Mouse (Mus musculus) heart, adult 11 months (tissue): ENCODE measurements around the gene 1810046K07Rik.
A peak's percentile ranks its signal among the peaks of the same experiment; 100 is the strongest.

Source experiments
- DNase-seq: peaks from one replicate; pipeline ENCODE4 v3.0.0; 2022

The 1810046K07Rik gene

DNA sequence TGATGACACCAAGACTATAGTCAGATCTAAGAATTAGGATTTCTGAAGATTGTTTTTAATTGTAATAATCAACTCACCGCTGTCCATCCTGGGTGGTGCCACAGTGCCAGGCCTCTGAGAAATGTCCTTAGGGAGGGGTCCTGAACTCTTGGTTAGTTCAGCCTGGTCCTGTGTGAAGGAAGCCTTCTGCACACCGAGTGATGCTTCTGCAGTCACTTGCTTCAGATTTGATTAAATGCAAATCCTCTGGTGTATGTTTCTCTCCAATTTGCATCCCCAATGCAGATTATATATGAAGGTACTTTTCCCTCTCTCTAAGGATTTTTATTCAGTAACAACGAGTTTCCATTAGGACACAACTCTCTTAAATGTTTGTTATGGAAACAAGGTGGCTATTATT is at the start of gene 1810046K07Rik:
TSS of gene 1810046K07Rik (minus strand) at position 187 of the 400 bp plus-strand sequence.
- no peak for DNase-seq

DNA sequence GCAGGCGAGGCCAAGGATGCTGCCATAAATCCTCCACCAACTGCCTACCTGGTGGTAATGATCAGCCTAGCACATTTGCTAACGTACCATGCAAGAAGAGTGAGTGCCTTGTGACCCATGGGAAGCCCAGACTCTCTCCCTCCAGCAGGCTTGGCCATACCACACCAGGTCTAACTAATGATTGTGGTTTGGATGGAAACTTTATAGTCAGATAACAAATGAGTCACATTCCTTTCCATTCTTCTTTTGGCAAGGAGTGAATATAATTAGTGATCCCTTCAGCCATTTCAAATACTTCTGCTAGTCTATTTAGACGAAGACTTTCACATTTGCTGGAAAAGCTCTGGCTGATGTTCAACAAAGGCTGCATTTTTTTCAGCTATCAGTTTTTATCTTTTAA is 40.8 kb upstream of the 1810046K07Rik start:
- no peak for DNase-seq

DNA sequence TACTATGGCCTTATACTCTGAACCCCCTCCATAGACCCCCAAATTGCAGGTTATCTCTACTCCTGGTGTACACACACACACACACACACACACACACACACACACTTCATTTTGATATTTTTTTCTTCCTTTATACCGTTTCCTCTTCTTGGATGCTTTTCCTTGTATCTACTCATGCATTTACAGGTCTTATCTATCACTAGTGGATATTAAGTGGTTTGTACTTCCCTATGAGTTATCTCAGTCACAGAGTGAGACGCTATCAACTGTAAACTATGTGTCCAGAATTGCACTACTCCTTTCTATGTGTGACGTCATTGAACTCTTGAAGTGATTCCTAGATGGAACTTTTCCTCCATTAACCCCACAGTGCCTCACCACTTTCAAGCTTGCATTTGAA is 38.4 kb upstream of the 1810046K07Rik start:
- no peak for DNase-seq

DNA sequence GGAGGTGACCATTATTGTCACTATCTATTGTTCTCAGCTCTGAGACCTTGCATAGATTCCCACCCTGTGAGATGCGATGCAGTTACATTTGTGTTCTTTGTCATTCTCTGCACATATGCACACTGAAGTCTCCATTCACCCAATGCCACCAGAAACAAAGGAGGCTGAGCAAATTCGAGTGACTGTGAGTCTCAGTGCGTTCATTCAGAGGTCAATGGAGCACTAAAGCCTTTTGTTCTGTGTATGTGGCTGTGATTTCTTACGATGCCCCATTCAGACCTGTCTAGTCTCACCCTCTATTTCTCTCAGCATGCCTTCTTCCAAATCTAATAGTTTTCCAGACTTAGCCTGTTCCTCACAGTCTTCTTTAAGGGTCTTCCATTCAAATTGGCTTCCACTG is 35.3 kb upstream of the 1810046K07Rik start:
- no peak for DNase-seq

DNA sequence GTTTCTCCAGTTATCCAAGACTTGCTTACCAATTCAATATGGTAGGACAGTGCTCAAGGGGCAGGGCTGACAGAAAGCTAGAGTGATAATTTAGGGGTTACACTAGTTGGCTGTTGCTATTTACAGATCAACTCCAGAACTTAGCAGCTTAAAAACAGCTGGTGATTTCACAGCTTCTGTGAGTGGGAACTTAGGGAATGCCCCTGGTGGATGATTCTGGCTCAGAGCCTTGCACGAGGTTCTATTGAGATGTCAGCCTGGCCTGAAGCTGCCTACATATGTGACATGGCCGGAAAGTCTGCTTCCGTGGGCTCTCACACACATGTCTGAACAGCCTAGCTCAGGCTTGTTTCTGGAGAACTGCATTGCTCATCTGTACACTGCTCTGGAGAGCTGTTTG is 24.8 kb upstream of the 1810046K07Rik start:
- DNase-seq: no peak

DNA sequence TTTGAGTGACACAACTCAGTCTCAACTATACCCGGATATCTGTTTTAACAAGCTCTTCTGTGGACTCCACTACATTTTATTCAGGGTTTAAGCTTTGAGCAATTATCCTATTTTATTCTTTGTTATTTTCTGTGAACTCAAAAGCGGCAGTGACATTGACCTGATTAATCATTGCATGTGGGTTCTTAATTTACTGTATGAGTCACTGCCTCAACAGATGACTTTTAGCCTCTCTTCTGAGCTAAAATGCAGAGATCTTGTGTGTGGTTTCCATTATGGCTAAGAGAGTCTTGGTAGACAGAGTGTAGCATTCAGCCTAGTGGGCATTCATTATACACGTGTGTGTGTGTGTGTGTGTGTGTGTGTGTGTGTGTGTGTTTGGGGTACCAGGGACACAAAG is 24.2 kb upstream of the 1810046K07Rik start:
- no peak for DNase-seq

DNA sequence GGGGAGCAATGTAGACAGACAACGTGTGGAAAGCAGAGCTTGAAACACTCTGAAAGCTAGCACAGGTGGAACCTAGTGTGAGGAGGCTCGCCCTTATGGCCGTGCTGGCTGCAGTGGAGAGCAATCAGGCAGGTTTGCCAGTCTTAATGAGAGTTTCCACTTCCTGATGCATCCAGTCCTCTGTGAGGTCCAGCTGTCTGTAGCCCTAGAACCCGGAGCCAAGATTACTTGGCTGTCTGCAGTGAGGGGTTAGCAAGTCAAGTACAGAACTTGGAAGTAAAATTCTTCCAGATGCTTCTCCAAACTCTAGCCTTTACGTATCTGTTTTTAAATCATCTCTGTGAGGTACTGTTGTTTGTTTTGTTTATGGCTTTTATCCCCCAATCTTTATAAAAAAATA is 20.7 kb upstream of the 1810046K07Rik start:
- DNase-seq: no peak

DNA sequence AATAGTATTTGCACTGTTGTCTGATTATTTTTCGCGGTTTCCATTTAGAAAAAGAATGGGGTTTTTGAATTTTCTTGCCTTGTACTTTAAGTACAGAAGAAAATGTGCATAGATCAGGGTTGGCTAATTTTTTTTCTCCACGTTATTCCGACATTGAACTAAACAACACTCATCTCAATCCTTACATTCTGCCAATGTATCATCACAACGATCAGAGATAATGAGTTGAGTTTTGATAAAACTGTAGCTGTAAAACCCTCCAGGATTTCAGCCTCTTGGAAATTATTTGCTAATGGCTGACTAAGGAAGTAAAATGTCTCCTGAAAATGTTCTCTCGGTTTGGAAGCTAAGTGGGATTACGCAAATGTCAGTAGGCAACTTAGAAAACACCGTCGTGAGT is 17.1 kb upstream of the 1810046K07Rik start:
- DNase-seq: no peak

DNA sequence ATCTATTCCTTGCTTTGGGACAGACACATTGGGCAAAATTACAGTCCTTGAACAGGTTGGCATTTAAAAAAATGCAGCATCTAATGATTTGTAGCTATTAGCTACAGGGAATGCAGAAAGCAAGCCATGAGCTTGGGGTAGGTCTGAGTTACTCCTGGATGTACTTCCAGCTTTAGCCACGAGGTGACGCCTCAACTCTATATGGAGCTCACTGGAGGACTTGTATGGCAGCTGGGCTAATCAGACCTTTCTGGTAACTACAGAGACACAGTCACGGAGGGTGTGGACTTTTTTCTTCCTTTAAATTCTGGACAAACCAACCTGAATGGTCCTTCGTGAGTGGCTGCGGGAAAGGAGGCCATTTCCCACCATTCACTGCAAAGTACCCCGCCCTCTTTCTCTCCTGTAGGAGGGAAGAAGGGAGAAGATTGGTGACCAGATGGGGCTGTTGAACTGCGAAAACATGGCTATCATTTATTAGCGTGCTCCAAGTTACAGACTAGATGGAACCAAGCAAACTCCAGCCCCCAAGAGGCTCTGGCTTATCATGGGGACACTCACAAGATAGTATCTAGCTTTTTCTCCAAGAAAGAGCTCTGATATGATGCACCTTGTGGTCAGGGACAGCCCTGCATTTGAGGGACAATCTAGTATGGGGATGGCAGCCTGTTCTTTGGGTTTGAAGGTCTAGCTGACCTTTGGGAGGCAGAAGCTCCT is 6.7 kb upstream of the 1810046K07Rik start:
- DNase-seq: peak; percentile 94

DNA sequence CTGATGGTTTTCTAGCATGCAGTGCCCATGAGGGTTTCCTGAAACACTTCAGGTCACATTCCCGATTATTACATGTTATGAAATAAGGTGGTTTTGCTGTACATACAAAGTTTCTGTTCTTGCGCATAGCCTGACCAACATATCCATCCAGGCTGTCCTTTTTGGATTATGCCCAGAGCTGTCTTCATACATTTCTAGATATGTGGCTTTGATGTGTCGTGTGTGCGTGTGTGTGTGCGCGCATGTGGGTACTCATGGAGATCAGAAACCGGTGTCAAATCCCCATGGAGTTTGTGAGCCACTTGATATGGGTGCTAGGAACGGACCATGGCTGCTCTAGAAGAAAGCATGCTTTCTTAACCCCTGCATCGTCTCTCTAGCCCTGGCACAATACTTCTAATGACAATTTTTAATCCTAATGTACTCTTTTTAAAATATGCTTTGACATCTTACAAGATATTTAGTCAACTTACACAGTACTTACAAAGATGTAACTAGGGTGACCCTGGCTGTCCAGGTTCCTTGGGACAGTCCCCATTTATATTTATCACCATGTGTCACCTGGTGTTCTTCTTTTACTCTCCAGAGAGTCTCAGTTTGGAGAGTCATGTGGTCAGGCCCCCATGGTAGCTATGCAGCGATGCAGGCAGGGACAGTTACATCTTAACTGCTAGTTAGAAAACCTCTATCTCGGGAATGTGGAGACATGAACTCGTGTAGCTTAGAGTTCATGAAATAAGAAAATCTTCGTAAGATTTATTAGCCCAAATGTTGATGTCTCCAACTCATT is 2.9 kb upstream of the 1810046K07Rik start:
- no peak for DNase-seq

DNA sequence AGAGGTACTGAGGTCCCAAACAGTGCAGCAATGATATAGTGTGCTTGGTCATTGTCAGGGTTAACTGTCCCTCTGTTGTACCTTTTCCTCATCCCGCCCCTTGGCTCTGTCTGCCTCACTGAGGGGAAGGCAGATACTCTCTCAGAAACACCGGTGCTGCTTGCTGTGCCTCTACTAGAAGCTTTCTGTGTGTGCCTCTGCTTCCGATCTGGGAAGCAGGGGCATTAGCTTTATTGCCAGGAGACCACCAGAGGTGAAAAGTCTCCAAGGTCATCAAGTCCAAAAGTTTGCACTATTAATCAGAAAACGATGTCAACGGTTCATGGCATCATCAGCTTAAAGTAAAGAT is 1.2 kb downstream of the 1810046K07Rik start:
- no peak for DNase-seq

DNA sequence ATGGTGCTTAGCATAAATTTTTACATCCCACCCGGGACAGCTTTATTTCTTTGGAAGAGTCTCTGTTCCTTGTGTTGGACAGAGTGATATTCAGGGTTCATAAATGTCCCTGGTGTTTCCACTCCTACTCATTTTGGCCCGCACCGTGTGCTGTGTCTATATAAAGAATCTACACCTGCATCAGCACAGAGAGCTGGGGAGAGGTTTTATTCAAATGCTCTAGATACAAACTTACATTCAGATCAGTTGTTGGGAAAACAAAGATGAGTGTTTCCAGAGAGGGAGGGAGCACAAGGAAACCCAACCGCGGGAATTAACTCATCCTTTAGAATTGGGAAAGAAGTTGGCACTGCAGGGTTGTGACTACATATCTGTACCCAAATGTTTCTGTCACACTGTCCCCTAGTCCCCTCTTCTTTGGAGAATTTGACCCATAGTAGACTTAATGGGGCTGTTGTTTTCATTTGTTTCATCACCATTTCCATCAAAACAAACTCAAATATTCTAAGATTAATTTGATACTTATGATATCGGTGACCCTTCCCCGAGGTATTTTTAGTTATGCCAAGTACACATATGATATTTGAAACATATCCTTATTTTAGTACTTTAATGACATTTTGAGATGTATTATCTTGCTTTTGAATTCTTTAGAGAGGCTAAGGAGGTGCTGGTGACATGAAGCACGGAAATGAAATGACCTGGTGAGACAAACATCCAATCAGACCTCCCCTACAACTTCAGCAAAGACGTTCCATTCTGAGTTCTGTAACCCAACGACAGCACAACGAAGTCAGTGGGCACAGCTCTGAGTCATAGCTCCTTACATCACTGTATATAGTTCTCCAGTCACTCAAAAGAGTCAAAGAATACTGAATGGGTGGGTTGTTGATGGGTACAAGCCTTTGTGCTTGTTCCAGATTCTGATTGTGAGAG is 1.8 kb downstream of the 1810046K07Rik start:
- no peak for DNase-seq

DNA sequence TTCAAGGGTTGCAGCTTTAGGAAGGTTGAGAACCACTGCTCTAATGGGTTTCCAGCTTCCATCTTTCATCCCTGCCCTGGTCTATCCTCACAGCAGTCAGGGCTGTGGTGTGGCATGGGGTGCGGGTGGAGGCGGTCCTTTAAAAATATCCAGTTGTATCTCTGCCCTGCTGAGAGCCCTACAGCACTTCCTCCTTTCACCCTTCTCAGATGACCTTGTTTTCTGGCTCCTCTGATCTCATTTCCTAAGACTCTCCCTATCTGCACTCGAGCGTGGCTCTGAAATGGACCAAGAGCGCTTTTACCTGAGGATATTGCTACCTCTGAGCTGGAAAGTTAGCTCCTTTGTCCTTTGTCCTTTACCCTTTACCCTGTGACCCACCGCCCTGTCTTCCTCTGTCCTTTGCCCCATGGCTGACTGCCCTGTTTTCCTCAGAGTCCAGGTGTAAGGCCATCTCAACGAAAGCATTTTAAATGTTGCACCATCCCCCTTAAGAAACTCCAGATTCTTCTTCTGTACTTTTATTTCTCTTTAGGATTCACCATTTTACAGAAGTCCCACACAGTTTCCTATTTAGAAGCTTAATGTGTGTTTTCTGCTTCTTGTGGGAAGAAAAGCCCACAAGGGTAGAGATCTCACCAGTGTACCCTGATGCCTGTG is 4.2 kb downstream of the 1810046K07Rik start:
- DNase-seq: no peak

DNA sequence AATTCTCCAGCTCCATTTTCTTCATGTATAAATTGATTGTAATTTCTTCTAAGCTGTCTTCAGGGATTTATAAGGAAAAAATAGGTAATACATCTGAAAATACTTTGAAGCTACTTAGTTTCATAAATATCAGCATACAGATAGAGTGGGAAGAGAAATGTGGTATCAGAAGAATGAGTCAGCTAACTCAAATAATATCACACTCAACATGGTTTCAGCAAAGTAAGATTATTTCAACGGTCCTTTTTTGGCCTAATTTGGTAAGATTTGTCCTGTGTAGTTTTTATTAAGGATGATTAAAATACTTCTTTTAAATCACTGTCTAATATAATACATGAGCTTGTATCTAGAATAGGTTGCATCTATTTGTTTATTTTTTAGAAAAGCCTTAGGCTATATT is 8.6 kb downstream of the 1810046K07Rik start:
- no peak for DNase-seq

DNA sequence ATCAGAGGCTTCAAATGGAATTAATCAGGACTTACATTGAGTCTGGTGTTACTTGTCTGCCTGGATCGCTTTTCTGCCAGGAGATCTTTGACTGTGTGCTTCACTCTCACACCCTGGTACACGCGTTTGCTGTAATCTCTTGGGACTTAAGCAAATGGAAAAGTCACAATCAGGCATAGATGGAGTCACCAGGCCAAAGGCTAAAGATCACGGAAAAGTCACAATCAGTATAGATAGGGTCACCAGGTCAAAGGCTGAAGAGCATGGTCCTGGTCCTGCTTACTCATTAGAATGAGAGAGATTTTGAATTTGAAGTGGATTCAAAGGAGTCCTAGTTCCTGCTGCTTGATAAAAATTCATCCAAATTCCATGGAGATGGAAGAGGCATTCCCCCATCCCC is 10.5 kb downstream of the 1810046K07Rik start:
- no peak for DNase-seq

DNA sequence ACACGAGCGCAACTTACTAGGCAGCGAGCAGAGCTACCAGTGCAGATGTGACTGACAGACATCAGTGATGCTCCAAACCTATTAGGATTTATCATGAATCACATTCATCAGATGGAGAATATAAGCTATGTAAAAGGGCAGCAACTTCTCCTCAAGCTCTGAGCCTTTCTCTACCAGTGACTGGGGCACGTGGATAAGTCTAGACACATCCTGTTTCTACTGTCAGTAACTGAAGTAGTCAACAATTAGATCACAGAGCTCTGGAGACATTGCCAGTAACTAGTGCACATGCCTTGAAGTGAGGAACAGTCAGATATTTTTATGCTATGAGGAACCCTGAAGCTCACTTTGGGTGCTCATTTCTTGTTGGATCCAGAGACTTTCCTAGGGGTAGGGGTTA is 11.4 kb downstream of the 1810046K07Rik start:
- no peak for DNase-seq

DNA sequence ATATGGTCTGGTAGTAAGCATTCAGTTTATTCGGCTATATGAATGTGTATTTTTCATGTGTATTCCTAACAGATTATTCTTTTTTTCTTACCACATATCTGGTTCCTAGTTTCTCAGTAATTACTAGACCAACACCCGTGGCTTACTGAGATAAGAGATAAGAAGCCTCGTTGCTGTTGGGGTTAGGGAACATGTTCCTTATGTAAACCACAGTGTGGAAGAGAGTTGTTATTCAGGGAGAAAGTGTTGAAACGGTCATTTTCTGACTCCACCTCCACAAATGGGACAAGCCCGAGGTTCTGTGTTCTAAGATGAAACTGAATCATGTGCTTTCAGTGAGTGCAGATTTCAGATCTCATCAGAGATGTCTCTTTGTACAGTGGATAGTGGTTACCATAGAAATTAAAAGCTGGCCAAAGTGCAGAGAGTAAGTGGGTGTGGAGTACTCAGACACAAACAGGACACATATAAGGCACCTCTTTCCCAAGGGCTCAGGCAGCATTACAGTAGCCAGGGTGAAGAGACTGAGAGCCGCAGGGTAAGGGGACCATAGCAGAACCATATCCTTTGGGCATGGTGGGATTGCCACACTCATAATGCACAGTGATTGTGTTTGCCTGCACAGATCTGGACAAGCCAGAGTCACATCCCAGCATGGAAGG is 13.2 kb downstream of the 1810046K07Rik start:
- DNase-seq: no peak

DNA sequence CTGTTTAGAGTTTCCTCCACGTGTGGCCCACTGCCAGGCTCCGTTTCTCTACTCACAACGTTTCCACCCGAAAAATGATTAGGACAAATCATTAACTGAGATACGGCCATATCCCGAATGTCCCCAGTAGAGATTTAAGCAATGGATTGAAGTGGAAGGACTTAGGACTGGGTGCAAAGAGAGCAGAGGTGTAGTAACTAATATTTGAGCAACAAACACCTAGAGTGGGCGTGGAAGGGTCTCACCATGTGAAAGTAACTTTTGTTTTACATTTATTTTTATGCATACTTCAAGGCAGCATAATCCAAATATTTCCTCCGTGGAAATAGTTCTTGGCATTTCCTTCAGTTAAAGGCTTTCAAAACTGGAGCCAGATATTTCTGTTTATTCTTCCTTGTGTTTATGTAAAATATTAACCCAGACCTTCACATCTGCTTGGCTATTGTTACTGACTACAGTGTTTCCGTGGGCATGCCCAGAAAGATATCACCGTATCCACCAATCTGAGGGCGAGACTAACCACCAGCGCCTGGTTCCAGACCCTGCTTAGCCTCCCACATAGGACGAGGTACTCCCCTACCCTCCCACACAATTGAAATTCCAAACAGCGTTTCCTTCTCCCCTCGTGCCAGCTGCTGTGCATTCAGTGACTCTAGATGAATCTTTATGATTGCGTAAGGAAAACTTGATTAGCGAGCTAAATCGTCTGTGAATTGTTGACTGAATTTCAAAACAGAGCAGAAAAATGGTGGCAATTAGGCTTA is 16.0 kb downstream of the 1810046K07Rik start:
- DNase-seq: no peak

DNA sequence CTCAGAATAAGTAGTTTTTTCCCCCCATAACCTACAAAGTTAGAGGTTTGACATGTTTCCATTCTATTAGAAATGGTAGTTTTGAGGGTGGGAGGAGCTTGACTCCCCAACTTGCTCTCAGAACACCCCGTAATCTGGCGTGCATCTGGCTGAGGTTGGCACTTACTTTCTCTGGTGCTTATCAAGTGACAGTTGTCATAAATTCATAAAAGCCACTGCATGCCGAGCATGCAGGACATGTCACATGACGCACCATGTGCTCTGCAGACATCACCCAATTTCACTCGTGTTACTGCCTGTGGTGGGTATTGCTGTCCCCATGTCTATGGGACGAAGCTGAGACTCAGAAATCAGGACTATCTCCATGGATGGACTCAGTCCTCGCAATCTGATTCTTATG is 18.2 kb downstream of the 1810046K07Rik start:
- DNase-seq: no peak

DNA sequence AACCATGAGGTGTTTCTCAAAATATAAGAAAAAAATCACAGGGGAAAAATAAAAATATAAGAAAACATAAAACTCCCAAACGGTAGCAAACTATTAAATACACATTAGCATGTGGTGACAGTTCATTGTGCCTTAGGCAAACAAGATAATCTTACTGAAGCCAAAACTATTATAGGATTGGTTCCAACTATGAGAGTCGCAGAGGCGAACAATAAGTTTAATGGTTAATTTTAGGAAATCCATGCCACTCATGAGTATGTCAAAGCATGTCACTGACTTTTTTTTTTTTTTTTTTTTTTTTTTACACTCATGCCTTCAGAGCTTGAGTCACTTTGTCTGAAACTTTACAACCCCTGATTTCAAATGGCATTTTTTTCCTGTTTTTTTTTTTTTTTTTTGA is 22.4 kb downstream of the 1810046K07Rik start:
- no peak for DNase-seq

DNA sequence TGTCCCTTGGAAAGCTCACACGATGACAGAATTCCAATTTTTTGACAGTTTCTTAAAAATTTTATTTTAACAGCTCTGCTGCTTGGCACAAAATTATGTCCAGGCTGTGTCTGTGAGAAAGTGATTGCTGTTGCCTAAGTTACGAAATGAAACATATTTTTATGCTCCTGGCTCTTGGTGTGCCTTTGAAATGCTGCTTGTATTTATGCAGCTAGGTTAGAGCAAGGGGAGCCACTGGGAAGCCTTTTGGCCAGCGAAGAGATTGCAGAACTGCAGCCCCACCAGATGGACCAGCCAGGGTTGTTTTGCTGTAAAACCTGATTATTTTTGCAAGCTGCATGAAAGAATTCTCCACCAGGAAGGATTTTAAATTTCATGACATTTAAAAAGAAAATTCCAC is 23.6 kb downstream of the 1810046K07Rik start:
- DNase-seq: peak; percentile 86

DNA sequence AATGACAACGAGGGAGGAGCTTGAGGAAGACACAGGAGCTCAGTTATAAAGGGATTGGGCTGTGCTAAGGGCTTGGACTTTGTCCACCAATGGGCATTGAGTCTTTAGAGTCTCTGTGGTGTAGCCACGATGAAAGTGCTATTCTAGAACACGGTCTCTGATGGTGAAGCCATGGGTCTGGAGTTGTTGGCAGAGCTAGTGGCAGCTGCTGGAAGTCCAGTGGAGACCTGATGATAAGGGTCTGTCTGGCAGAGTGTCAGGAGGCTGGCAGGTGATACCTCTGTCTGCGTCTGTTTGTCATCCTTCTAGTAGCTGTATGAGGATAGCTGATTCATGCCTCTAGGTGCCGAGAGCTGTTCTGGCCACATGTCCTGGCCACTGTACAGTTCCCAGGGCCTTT is 24.7 kb downstream of the 1810046K07Rik start:
- DNase-seq: peak; percentile 80
